Mouse (Mus musculus): Measurements from ENCODE around the gene Pax5. TPM values are rescaled to one million over a fixed set of nuclear protein-coding genes. Genes with fewer than 3 reads are reported as not detected.

Gene Pax5
- total and polyA plus RNA-seq, 3 experiments = not detected

- H3K27me3 ChIP-seq (ENCODE audit: control insufficient read depth in 1 of 2, insufficient read depth in 2 of 2, low read length in 2 of 2) = no peaks in the 10 kb centered on the region
- DNase-seq (ENCODE audit: low read depth, low spot score) = no peak
- H3K9me3 ChIP-seq (replicated peaks; ENCODE audit: insufficient read depth, low read length) = no peaks in the 10 kb centered on the region
- H3K9ac ChIP-seq (ENCODE audit: control insufficient read depth, low read depth, low read length, poor library complexity, severe bottlenecking) = no peak overlapping the region
- no peak for TF ChIP-seq EP300 (IDR thresholded peaks at IDR 0.05; ENCODE audit: low read depth in 1 of 2, low read length in 2 of 2)
- TF ChIP-seq MAFK (IDR thresholded peaks at IDR 0.05; ENCODE audit: borderline replicate concordance, low read depth, low read length) = no peak
- no peak for TF ChIP-seq E2F4 (IDR thresholded peaks at IDR 0.05; ENCODE audit: borderline replicate concordance, low read depth, low read length)
- no peak for TF ChIP-seq MYB (IDR thresholded peaks at IDR 0.05; ENCODE audit: low read depth, low read length)
- TF ChIP-seq MXI1 (IDR thresholded peaks at IDR 0.05; ENCODE audit: low read depth, low read length) = no peak
- TF ChIP-seq MEF2A (IDR thresholded peaks at IDR 0.05; ENCODE audit: extremely low read depth, insufficient replicate concordance, low read depth, low read length, poor library complexity, severe bottlenecking) = no peak
- no peak for TF ChIP-seq CTCF (IDR thresholded peaks at IDR 0.05 in 2 of 3, conservative IDR thresholded peaks at IDR 0.05 in 1 of 3; ENCODE audit: control insufficient read depth in 1 of 3, insufficient read depth in 1 of 3, low read depth in 2 of 3, low read length in 3 of 3, poor library complexity in 1 of 3, severe bottlenecking in 1 of 3)
- TF ChIP-seq POLR2A (IDR thresholded peaks at IDR 0.05; ENCODE audit: control insufficient read depth in 1 of 2, insufficient read depth in 1 of 2, low read depth in 1 of 2, low read length in 2 of 2, poor library complexity in 1 of 2) = no peak
- TF ChIP-seq ZNF384 (IDR thresholded peaks at IDR 0.05; ENCODE audit: low read depth, low read length) = no peak
- no peak for TF ChIP-seq ZC3H11A (IDR thresholded peaks at IDR 0.05; ENCODE audit: low read depth, low read length)
- no peak for TF ChIP-seq MYC (IDR thresholded peaks at IDR 0.05; ENCODE audit: low read depth, low read length)
- no peak for TF ChIP-seq MAZ (IDR thresholded peaks at IDR 0.05; ENCODE audit: low read depth, low read length)
- TF ChIP-seq UBTF (IDR thresholded peaks at IDR 0.05; ENCODE audit: borderline replicate concordance, insufficient read depth, low read depth, low read length) = no peak
- TF ChIP-seq KAT2A (conservative IDR thresholded peaks at IDR 0.05; ENCODE audit: low read depth, low read length) = no peak
- TF ChIP-seq GABPA (IDR thresholded peaks at IDR 0.05; ENCODE audit: low read depth, low read length) = no peak
- no peak for TF ChIP-seq ELF1 (IDR thresholded peaks at IDR 0.05; ENCODE audit: low read depth, low read length)
- TF ChIP-seq POLR2AphosphoS2 (IDR thresholded peaks at IDR 0.05; ENCODE audit: low read length) = no peak
- TF ChIP-seq USF2 (IDR thresholded peaks at IDR 0.05; ENCODE audit: borderline replicate concordance in 1 of 2, insufficient read depth in 1 of 2, low read depth in 1 of 2, low read length in 2 of 2) = no peak
- no peak for TF ChIP-seq GATA1 (IDR thresholded peaks at IDR 0.05; ENCODE audit: low read depth, low read length)
- H3K4me3 ChIP-seq (ENCODE audit: control insufficient read depth in 1 of 2, insufficient read depth in 1 of 2, low read depth in 2 of 2, low read length in 2 of 2) = no peak overlapping the region
- no peaks in the 10 kb centered on the region for H3K79me2 ChIP-seq (ENCODE audit: control insufficient read depth, insufficient read depth, low read length, poor library complexity)
- no peaks in the 10 kb centered on the region for H3K36me3 ChIP-seq (ENCODE audit: control insufficient read depth in 1 of 2, insufficient read depth in 2 of 2, low read length in 2 of 2)
- no peaks in the 10 kb centered on the region for H3K4me1 ChIP-seq (ENCODE audit: control insufficient read depth in 1 of 2, insufficient read depth in 2 of 2, low read length in 2 of 2)
- H3K27ac ChIP-seq (ENCODE audit: control insufficient read depth, low read depth, low read length) = no peak overlapping the region
These were observed 201.7 kb downstream of the Pax5 start for GRCm38 (mm10) chr4:44508386-44509226.

DNA sequence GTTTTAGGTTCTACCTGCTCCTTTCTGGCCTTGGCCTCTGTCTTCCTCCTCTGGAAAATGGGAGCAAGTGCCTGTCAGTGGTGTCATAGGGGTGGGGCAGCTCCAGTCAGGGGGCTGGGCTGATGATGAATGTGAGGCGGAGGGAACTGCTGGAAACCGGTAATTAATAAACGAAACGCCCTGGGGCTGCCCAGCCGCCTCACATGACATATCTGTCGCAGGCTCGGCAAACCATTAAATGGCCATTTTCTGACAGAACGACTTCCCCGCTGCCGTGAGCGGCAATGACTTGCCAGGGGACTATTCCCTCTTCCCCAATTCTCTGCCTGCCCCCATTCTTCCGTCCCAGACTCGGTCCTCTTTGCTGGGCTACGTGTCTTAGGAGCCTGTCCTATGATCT is 202.4 kb downstream of the Pax5 start:
- Histone ChIP-seq H3K79me2 (ENCODE audit: control insufficient read depth, insufficient read depth, low read length, poor library complexity) (no peaks in the 10 kb centered on the region), H3K9me3 (replicated peaks; ENCODE audit: insufficient read depth, low read length) (no peaks in the 10 kb centered on the region), H3K27ac (ENCODE audit: control insufficient read depth, low read depth, low read length) (no peak overlapping the region), H3K27me3 (ENCODE audit: control insufficient read depth in 1 of 2, insufficient read depth in 2 of 2, low read length in 2 of 2) (no peaks in the 10 kb centered on the region), H3K4me3 (ENCODE audit: control insufficient read depth in 1 of 2, insufficient read depth in 1 of 2, low read depth in 2 of 2, low read length in 2 of 2) (no peak overlapping the region), H3K36me3 (ENCODE audit: control insufficient read depth in 1 of 2, insufficient read depth in 2 of 2, low read length in 2 of 2) (no peaks in the 10 kb centered on the region), H3K4me1 (ENCODE audit: control insufficient read depth in 1 of 2, insufficient read depth in 2 of 2, low read length in 2 of 2) (no peaks in the 10 kb centered on the region), H3K9ac (ENCODE audit: control insufficient read depth, low read depth, low read length, poor library complexity, severe bottlenecking) (no peak overlapping the region)
- no peak for DNase-seq (ENCODE audit: low read depth, low spot score)
- TF ChIP-seq NRF1 (IDR thresholded peaks at IDR 0.05; ENCODE audit: insufficient read depth, low read depth, low read length, poor library complexity, severe bottlenecking) (no peak), SIN3A (IDR thresholded peaks at IDR 0.05; ENCODE audit: low read length) (no peak), GATA1 (IDR thresholded peaks at IDR 0.05; ENCODE audit: low read depth, low read length) (no peak), SMC3 (IDR thresholded peaks at IDR 0.05; ENCODE audit: low read depth, low read length) (no peak), POLR2A (IDR thresholded peaks at IDR 0.05; ENCODE audit: control insufficient read depth in 1 of 2, insufficient read depth in 1 of 2, low read depth in 1 of 2, low read length in 2 of 2, poor library complexity in 1 of 2) (no peak), KAT2A (conservative IDR thresholded peaks at IDR 0.05; ENCODE audit: low read depth, low read length) (no peak), CTCF (IDR thresholded peaks at IDR 0.05 in 2 of 3, conservative IDR thresholded peaks at IDR 0.05 in 1 of 3; ENCODE audit: control insufficient read depth in 1 of 3, insufficient read depth in 1 of 3, low read depth in 2 of 3, low read length in 3 of 3, poor library complexity in 1 of 3, severe bottlenecking in 1 of 3) (no peak), HCFC1 (IDR thresholded peaks at IDR 0.05; ENCODE audit: low read depth, low read length) (no peak), CHD2 (IDR thresholded peaks at IDR 0.05; ENCODE audit: low read length) (no peak), ZKSCAN1 (IDR thresholded peaks at IDR 0.05; ENCODE audit: low read depth, low read length) (no peak), NELFE (IDR thresholded peaks at IDR 0.05; ENCODE audit: low read depth, low read length) (no peak), JUND (IDR thresholded peaks at IDR 0.05; ENCODE audit: low read depth, low read length) (no peak), USF1 (IDR thresholded peaks at IDR 0.05; ENCODE audit: low read depth, low read length) (no peak), GABPA (IDR thresholded peaks at IDR 0.05; ENCODE audit: low read depth, low read length) (no peak), E2F4 (IDR thresholded peaks at IDR 0.05; ENCODE audit: borderline replicate concordance, low read depth, low read length) (no peak), UBTF (IDR thresholded peaks at IDR 0.05; ENCODE audit: borderline replicate concordance, insufficient read depth, low read depth, low read length) (no peak)

Measured in MEL (cell line).